22 mouse cellular contexts compared by ENCODE assay signal in genomic region chr5:89218709-89219108, GRCm38 (mm10).
A peak's percentile ranks its signal among the peaks of the same experiment; 100 is the strongest.
DNase-seq lines count a peak whose midpoint lies in the region; ATAC-seq and TF ChIP-seq lines count a peak whose summit lies in the region.
"Had no signal": no experiment of that assay in that cellular context is flagged by ENCODE, and none has a peak within 500 bp of the region (broad histone marks: within the 10 kb centered on the region; RNA-seq: fewer than 3 reads in every experiment).

No protein-coding gene starts in this region.

- peaks cover 12% of the 10 kb centered on the region for H3K4me1 ChIP-seq in kidney, embryonic 16.5 days (ENCODE audit: insufficient read depth, low read length)
- H3K4me1 ChIP-seq in lung, postnatal 0 days (ENCODE audit: insufficient read depth, low read depth, low read length): no peaks in the 10 kb centered on the region; the same call in 1 of the 2 replicates
- no peaks in the 10 kb centered on the region; the same call in 1 of the 2 replicates for H3K4me1 ChIP-seq in lung, adult 2 months (ENCODE audit: control insufficient read depth, insufficient read depth, low read length)
- H3K4me1 ChIP-seq: midbrain, embryonic 13.5 days; neural tube, embryonic 15.5 days had no signal

- no peak for TF ChIP-seq CTCF in lung, postnatal 0 days (IDR thresholded peaks at IDR 0.05)
- TF ChIP-seq CTCF in lung, adult 2 months (IDR thresholded peaks at IDR 0.05; ENCODE audit: insufficient read depth, low read length): no peak

- H3K9ac ChIP-seq in kidney, embryonic 16.5 days (replicated peaks; ENCODE audit: low read length): no peak overlapping the region
- H3K9ac ChIP-seq in lung, postnatal 0 days (replicated peaks; ENCODE audit: low read depth): no peak overlapping the region
- H3K9ac ChIP-seq: limb, embryonic 12.5 days; midbrain, embryonic 13.5 days; neural tube, embryonic 15.5 days had no signal

- no peak for TF ChIP-seq POLR2A in lung, adult 2 months (IDR thresholded peaks at IDR 0.05; ENCODE audit: borderline replicate concordance, extremely low read depth, low read depth, low read length)

- H3K4me3 ChIP-seq in kidney, embryonic 16.5 days (ENCODE audit: low read length): no peak overlapping the region
- H3K4me3 ChIP-seq in lung, postnatal 0 days (ENCODE audit: low read depth, low read length): no peak overlapping the region
- H3K4me3 ChIP-seq in lung, adult 2 months (replicated peaks; ENCODE audit: extremely low read depth, low read depth, low read length): no peak overlapping the region
- H3K4me3 ChIP-seq: erythroblast, embryonic 14.5 days; left cerebral cortex, adult 2 months; limb, embryonic 12.5 days; midbrain, embryonic 13.5 days; myocyte; neural tube, embryonic 15.5 days had no signal

- H3K9me3 ChIP-seq in kidney, embryonic 16.5 days (ENCODE audit: low read length): no peaks in the 10 kb centered on the region
- H3K9me3 ChIP-seq in lung, postnatal 0 days (ENCODE audit: low read length): no peaks in the 10 kb centered on the region
- H3K9me3 ChIP-seq: limb, embryonic 12.5 days; midbrain, embryonic 13.5 days; neural tube, embryonic 15.5 days had no signal

- no peaks in the 10 kb centered on the region for H3K36me3 ChIP-seq in kidney, embryonic 16.5 days (ENCODE audit: insufficient read depth, low read length)
- no peaks in the 10 kb centered on the region for H3K36me3 ChIP-seq in lung, postnatal 0 days (ENCODE audit: insufficient read depth, low read length)
- H3K36me3 ChIP-seq: limb, embryonic 12.5 days; midbrain, embryonic 13.5 days; neural tube, embryonic 15.5 days had no signal

- H3K4me2 ChIP-seq in kidney, embryonic 16.5 days (replicated peaks; ENCODE audit: low read depth, low read length): 0 out of 2 replicates have a peak overlapping the region, but pooled peaks have one; percentile 7
- H3K4me2 ChIP-seq in lung, postnatal 0 days (replicated peaks; ENCODE audit: low read depth, low read length): no peak overlapping the region
- H3K4me2 ChIP-seq: limb, embryonic 12.5 days; midbrain, embryonic 13.5 days; neural tube, embryonic 15.5 days had no signal

- 26% methylated on average over 6 of the region's 6 CpGs for WGBS in kidney, embryonic 16.5 days
- 47% methylated on average over 6 of the region's 6 CpGs for WGBS in lung, postnatal 0 days
- 67% methylated on average over 6 of the region's 6 CpGs for WGBS in lung, adult 2 months

- H3K27ac ChIP-seq in kidney, embryonic 16.5 days (ENCODE audit: low read length): peak overlapping the region; percentile 70
- 0 out of 2 replicates have a peak overlapping the region, but pooled peaks have one; percentile 23 for H3K27ac ChIP-seq in lung, postnatal 0 days (ENCODE audit: low read length)
- H3K27ac ChIP-seq: hindbrain, postnatal 0 days; left cerebral cortex, adult 2 months; limb, embryonic 12.5 days; macrophage; midbrain, embryonic 13.5 days; neural tube, embryonic 15.5 days had no signal

- no peak for DNase-seq in kidney, postnatal 10 days
- peak; percentile 8 for DNase-seq in lung, postnatal 0 days (ENCODE audit: low spot score)
- DNase-seq in lung, adult 2 months: no peak
- DNase-seq in mesoderm, embryonic 11.5 days (ENCODE audit: low read depth, low spot score): peak; percentile 25
- no peak for DNase-seq in adrenal gland, adult 18-20 months (ENCODE audit: low spot score in 2 of 2)
- DNase-seq in cerebellum, adult 11-12 months: no peak
- no peak for DNase-seq in thymus, postnatal 14 days
- DNase-seq: adrenal gland, postnatal 25 days; B cell, adult 2 months; cerebellum, adult 2 months; right cerebral cortex, postnatal 4 days; thymus, adult 2 months had no signal

- H3K27me3 ChIP-seq in kidney, embryonic 16.5 days (ENCODE audit: insufficient read depth, low read length): no peaks in the 10 kb centered on the region
- H3K27me3 ChIP-seq in lung, postnatal 0 days (replicated peaks; ENCODE audit: insufficient read depth, low read length): no peaks in the 10 kb centered on the region
- H3K27me3 ChIP-seq: limb, embryonic 12.5 days; midbrain, embryonic 13.5 days; neural tube, embryonic 15.5 days had no signal

- peak; percentile 78 for ATAC-seq in kidney, embryonic 16.5 days (ENCODE audit: low FRiP score, low TSS enrichment)
- ATAC-seq in lung, postnatal 0 days: no peak
- ATAC-seq: forebrain, embryonic 14.5 days; hindbrain, postnatal 0 days; midbrain, embryonic 13.5 days had no signal

- TF ChIP-seq EP300 in lung, postnatal 0 days (IDR thresholded peaks at IDR 0.05): no peak

Comparison
In these comparisons a context has a peak if more than half of its experiments do, and no peak if none do; other contexts are left out.
1. DNase-seq: peak in lung, postnatal 0 days (single experiment) and mesoderm, embryonic 11.5 days (single experiment); none in kidney, postnatal 10 days (single experiment), lung, adult 2 months (single experiment), adrenal gland, adult 18-20 months (0 of 2), cerebellum, adult 11-12 months (single experiment) and thymus, postnatal 14 days (single experiment).